Mouse (Mus musculus) ES-Bruce4 (cell line): ENCODE results near the gene Rasgrp4. TPM values are rescaled to one million over a fixed set of nuclear protein-coding genes. Genes with fewer than 3 reads are reported as not detected.

Experiments used
- H3K27ac ChIP-seq: 2 replicates; pipeline ENCODE4 v1.5.1; 2012; ENCODE audit warnings: low read length, inconsistent platforms; ENCODE audit not compliant: insufficient read depth
- H3K27me3 ChIP-seq: 2 replicates; pipeline ENCODE4 v1.6.1; 2012; ENCODE audit warnings: mild to moderate bottlenecking, low read length, inconsistent platforms; ENCODE audit not compliant: control insufficient read depth, poor library complexity, insufficient read depth, severe bottlenecking
- H3K36me3 ChIP-seq: 2 replicates; pipeline ENCODE4 v1.6.1; 2012; ENCODE audit warnings: inconsistent platforms, mild to moderate bottlenecking, low read length, moderate library complexity; ENCODE audit not compliant: control insufficient read depth, poor library complexity, insufficient read depth, severe bottlenecking
- H3K4me1 ChIP-seq: one replicate; pipeline ENCODE4 v1.8.1; 2011; ENCODE audit warnings: low read length; ENCODE audit not compliant: control insufficient read depth, insufficient read depth
- H3K4me3 ChIP-seq: 2 replicates; pipeline ENCODE4 v1.5.1; 2011; ENCODE audit warnings: low read depth, mild to moderate bottlenecking, low read length
- H3K9ac ChIP-seq: 2 replicates; pipeline ENCODE4 v1.6.1; 2012; ENCODE audit warnings: low read depth, mild to moderate bottlenecking, inconsistent platforms; ENCODE audit not compliant: poor library complexity, severe bottlenecking
- H3K9me3 ChIP-seq: replicated peaks from 2 replicates; pipeline ENCODE4 v1.6.1; 2012; ENCODE audit warnings: mild to moderate bottlenecking, low read length, inconsistent platforms; ENCODE audit not compliant: control insufficient read depth, poor library complexity, insufficient read depth, severe bottlenecking
- CTCF ChIP-seq: IDR thresholded peaks from one replicate; pipeline ENCODE4 v1.8.1; 2011; ENCODE audit warnings: low read depth, low read length
- EP300 ChIP-seq: IDR thresholded peaks from 2 replicates; pipeline ENCODE4 v1.6.1; 2011; ENCODE audit warnings: low read depth, low read length; ENCODE audit not compliant: insufficient read depth
- POLR2A ChIP-seq: IDR thresholded peaks from one replicate; pipeline ENCODE4 v1.8.1; 2011; ENCODE audit warnings: low read length; ENCODE audit not compliant: insufficient read depth
- polyA plus RNA-seq: library from polyadenylated mRNA; stranded (reverse); fragments of >200 nt; gene quantifications from 2 replicates; pipeline ENCODE4 v1.2.4, GENCODE M21; 2011; ENCODE audit warnings: low read depth; ENCODE audit not compliant: missing spikeins, insufficient read depth, insufficient read length

The Rasgrp4 gene
- polyA plus RNA-seq, 1 experiment, result 23.0 TPM

- Histone ChIP-seq H3K4me3 (peak overlapping the region; percentile 1), H3K9ac (no peak overlapping the region; the same call in 1 of the 2 replicates), H3K4me1 (no peaks in the 10 kb centered on the region), H3K27me3 (no peaks in the 10 kb centered on the region), H3K27ac (no peak overlapping the region), H3K36me3 (no peaks in the 10 kb centered on the region), H3K9me3 (no peaks in the 10 kb centered on the region)
- TF ChIP-seq POLR2A (no peak), EP300 (peak; percentile 27; the same call in 1 of the 2 replicates)
These were observed 25.4 kb upstream of the Rasgrp4 start for GRCm38 (mm10) chr7:29108992-29109955.

DNA sequence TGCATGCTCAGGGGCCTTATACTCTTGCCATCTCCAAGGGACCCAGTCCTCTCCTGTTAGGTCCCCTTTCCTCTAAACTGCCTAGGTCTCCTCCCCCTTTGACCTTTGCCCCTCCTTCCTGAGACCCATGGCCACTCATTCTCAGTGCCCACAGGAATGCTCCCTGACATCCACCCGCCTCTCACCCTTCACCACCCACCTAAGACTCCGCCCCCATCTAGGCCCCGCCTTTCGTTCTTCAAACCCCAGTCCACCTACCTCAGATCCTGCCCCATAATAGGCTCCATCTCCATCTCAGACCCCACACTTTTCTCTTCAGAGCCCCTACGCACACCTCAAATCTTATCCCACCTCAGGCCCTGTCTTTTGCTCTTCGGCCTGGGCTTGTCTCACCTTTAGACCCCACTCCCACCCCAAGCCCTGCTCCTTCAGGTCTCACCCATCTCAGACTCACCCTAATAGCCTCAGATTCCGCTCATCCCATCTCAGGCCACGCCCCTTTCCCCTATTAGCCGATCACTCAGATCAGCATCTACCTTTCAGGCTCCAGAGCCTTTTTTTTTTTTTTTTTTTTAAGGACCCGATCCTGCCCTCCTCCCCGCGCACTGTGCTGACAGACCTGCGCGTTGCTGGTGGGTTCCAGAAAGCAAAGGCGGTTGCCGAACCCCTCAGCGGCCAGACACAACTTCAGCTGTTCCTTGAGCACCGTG lies 16.4 kb upstream of the Rasgrp4 start:
- Histone ChIP-seq H3K4me1 (peaks cover 2% of the 10 kb centered on the region), H3K36me3 (no peaks in the 10 kb centered on the region), H3K27me3 (no peaks in the 10 kb centered on the region), H3K9ac (no peak overlapping the region), H3K9me3 (no peaks in the 10 kb centered on the region), H3K27ac (no peak overlapping the region), H3K4me3 (peak overlapping the region; percentile 22)
- no peak for TF ChIP-seq EP300
- no peak for TF ChIP-seq CTCF
- TF ChIP-seq POLR2A, result no peak

DNA sequence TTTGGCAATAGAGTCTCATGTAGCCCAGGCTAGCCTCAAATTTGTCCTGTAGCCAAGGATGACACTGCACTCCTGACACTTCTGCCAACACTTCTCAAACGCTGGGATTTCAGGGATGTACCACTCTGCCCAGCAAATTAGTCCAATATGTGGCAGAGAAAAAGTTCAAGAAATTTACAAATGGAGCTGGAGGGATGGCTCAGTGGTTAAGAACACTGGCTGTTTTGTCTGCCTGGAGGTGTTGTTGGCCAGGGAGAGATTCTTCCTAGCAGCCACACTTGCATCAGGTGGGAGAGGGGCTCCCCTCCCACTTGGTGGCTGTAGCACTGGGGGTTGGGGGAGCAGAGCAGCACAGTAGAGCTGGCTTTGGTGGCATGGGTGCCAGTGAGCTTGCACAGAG lies 15.1 kb upstream of the Rasgrp4 start:
- no peak for TF ChIP-seq EP300
- no peak for TF ChIP-seq CTCF
- TF ChIP-seq POLR2A, result no peak
- no peak overlapping the region for H3K9ac ChIP-seq
- H3K27ac ChIP-seq, result no peak overlapping the region

DNA sequence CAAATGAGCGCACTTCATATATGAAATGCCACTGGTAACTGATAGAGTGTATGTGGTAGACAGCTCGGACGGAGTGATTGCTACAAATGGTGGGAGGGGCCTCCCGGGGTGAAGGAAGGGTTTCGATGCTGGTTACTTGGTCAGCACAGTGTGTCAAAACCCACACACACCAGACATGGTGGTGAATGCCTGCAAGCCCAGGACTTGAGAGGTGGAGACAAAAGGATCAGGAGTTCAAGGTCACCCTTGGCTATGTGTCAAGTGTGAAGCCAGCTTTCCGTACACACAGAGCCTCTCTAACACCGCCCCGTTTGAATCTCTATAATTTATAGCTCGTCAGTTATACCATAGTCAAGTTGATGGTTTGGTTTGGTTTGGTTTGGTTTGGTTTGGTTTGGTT lies 11.8 kb upstream of the Rasgrp4 start:
- no peaks in the 10 kb centered on the region for H3K9me3 ChIP-seq
- H3K9ac ChIP-seq, result no peak overlapping the region
- H3K36me3 ChIP-seq, result no peaks in the 10 kb centered on the region
- no peak overlapping the region for H3K27ac ChIP-seq
- no peaks in the 10 kb centered on the region for H3K27me3 ChIP-seq
- no peak for TF ChIP-seq EP300
- TF ChIP-seq POLR2A, result no peak
- no peak for TF ChIP-seq CTCF
- H3K4me1 ChIP-seq, result peaks cover 10% of the 10 kb centered on the region
- H3K4me3 ChIP-seq, result no peak overlapping the region

More for the DNA sequence above, 15.1 kb upstream of the Rasgrp4 start:
- no peaks in the 10 kb centered on the region for H3K9me3 ChIP-seq
- H3K36me3 ChIP-seq, result no peaks in the 10 kb centered on the region
- H3K4me3 ChIP-seq, result no peak overlapping the region
- no peaks in the 10 kb centered on the region for H3K27me3 ChIP-seq
- peaks cover 6% of the 10 kb centered on the region for H3K4me1 ChIP-seq

- peaks cover 8% of the 10 kb centered on the region for H3K4me1 ChIP-seq
- no peaks in the 10 kb centered on the region for H3K36me3 ChIP-seq
- TF ChIP-seq CTCF, result no peak
- no peak for TF ChIP-seq POLR2A
- no peak for TF ChIP-seq EP300
- H3K4me3 ChIP-seq, result peak overlapping the region; percentile 79
- no peak overlapping the region for H3K27ac ChIP-seq
- H3K27me3 ChIP-seq, result no peaks in the 10 kb centered on the region
- H3K9me3 ChIP-seq, result no peaks in the 10 kb centered on the region
- H3K9ac ChIP-seq, result peak overlapping the region; percentile 61
These were observed 10.9 kb upstream of the Rasgrp4 start for GRCm38 (mm10) chr7:29123531-29124358.
